Mouse (Mus musculus) lung, postnatal 0 days (tissue): ENCODE data around the gene Cdkl2. TPM values are rescaled to one million over a fixed set of nuclear protein-coding genes. Genes with fewer than 3 reads are reported as not detected.

Source experiments
- ATAC-seq: fragments of 200-750 bp; cut with Nextera tagmentation; 2 replicates; pipeline ENCODE4 v1.8.0; 2017; ENCODE audit warnings: moderate library complexity
- DNase-seq: peaks from one replicate; pipeline ENCODE4 v3.0.0-alpha.2; 2016; ENCODE audit warnings: low spot score
- H3K27ac ChIP-seq: fragments of 300-500 bp; sonication (generic); 2 replicates; pipeline ENCODE4 v1.5.1; 2014; ENCODE audit warnings: antibody characterized with exemption, mild to moderate bottlenecking, low read length, mixed read lengths
- H3K27me3 ChIP-seq: fragments of 300-500 bp; sonication (generic); replicated peaks from 2 replicates; pipeline ENCODE4 v1.6.1; 2014; ENCODE audit warnings: low read length, mixed read lengths; ENCODE audit not compliant: insufficient read depth
- H3K36me3 ChIP-seq: fragments of 300-500 bp; sonication (generic); 2 replicates; pipeline ENCODE4 v1.6.1; 2014; ENCODE audit warnings: low read length, mixed read lengths; ENCODE audit not compliant: insufficient read depth
- H3K4me1 ChIP-seq: fragments of 300-500 bp; sonication (generic); 2 replicates; pipeline ENCODE4 v1.6.1; 2014; ENCODE audit warnings: antibody characterized with exemption, low read depth, low read length, mixed read lengths; ENCODE audit not compliant: insufficient read depth
- H3K4me2 ChIP-seq: fragments of 300-500 bp; sonication (generic); replicated peaks from 2 replicates; pipeline ENCODE4 v1.6.1; 2014; ENCODE audit warnings: low read depth, mild to moderate bottlenecking, low read length, moderate library complexity, mixed read lengths
- H3K4me3 ChIP-seq: fragments of 300-500 bp; sonication (generic); 2 replicates; pipeline ENCODE4 v1.5.1; 2014; ENCODE audit warnings: low read depth, low read length
- H3K9ac ChIP-seq: fragments of 300-500 bp; sonication (generic); replicated peaks from 2 replicates; pipeline ENCODE4 v1.6.1; 2014; ENCODE audit warnings: low read depth, mild to moderate bottlenecking
- H3K9me3 ChIP-seq: fragments of 300-500 bp; sonication (generic); 2 replicates; pipeline ENCODE4 v1.6.1; 2016; ENCODE audit warnings: low read length, mixed read lengths
- CTCF ChIP-seq: IDR thresholded peaks from 2 replicates; pipeline ENCODE4 v1.5.1; 2016; ENCODE audit warnings: antibody characterized with exemption, mild to moderate bottlenecking
- EP300 ChIP-seq: IDR thresholded peaks from 2 replicates; pipeline ENCODE4 v1.6.1; 2016; ENCODE audit warnings: antibody characterized with exemption, mild to moderate bottlenecking, control low read depth
- WGBS: fragments of 180-500 bp; shearing (Covaris S2); extraction: QIAGEN DNeasy Blood & Tissue Kit; methylation state at CpG from one replicate; pipeline ENCODE4 v1.1.7; 2014; 5-methylcytosine and 5-hydroxymethylcytosine counted together
- polyA plus RNA-seq: library from polyadenylated mRNA; unstranded; fragments of >200 nt; fragmentation: Nextera tagmentation; extraction: Ambion mirVana; gene quantifications from 2 replicates; pipeline ENCODE4 v1.2.1, GENCODE M21; 2015

Cdkl2 gene
- polyA plus RNA-seq, 1 experiment from 2014 or later = 5.1 TPM

DNA sequence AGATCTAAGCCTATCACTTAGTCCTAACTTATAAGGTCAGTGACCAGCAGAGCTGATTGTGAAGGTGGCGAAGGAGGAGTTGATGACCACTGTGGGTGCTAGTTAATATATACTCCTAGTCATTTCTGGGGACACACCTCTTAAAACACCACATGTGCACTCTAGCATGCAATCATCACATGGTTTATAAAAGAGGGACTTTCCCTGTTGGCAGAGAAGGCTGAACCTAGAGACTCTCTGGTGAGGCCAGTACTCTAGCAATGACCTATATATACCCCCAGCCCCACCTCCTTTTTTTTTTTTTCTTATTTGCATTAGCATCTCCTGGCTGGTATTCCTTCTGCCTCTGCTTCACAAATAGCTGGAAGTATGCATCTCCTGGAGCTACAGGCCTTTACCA is 82.3 kb downstream of the Cdkl2 start:
- DNase-seq = peak; percentile 73
- 68% methylated on average over 1 of the region's 1 CpGs for WGBS
- peak overlapping the region; percentile 99 for H3K27ac ChIP-seq

DNA sequence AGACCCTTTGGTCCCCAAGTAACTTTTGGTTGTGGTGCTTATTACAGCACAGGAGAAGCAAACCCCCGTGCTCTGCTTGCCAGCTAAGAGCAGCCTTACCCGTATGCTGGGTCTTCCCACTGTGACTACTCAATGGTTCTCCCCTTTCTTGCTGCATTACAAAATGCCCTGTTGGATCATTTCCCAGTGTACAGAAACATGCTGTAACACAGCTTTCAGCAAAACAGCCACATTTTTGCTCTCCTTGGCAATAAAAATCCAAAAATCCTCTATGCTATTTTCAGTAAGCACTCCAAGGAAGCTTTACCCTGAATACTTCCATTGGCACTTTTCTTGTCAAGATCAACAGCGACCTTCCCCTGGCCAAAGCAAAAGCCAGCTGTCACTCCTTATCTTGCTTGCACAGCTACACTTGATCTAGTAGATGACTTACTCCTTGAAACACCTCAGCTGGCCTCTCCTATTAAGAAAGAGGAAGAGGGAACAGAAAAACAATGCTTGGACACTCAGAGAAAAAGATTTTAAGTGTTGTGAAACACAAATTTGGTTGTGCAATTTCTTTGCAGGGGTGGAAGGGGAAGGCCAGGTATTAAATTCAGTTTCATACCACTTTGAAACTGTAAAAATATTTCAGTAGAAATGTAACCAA is 83.0 kb downstream of the Cdkl2 start:
- WGBS = 17% methylated on average over 3 of the region's 3 CpGs
- no peak overlapping the region for H3K9ac ChIP-seq
- peak; percentile 21 for ATAC-seq
- H3K4me3 ChIP-seq = peak overlapping the region; percentile 11; the same call in 1 of the 2 replicates
- peaks cover 13% of the 10 kb centered on the region; the same call in 1 of the 2 replicates for H3K4me1 ChIP-seq
- H3K4me2 ChIP-seq = peak overlapping the region; percentile 54
- peaks cover 10% of the 10 kb centered on the region for H3K36me3 ChIP-seq
- TF ChIP-seq CTCF (no peak), EP300 (peak; percentile 48; the same call in 1 of the 2 replicates)
- H3K27ac ChIP-seq = peak overlapping the region; percentile 99
- peak; percentile 90 for DNase-seq
- no peaks in the 10 kb centered on the region for H3K9me3 ChIP-seq
- H3K27me3 ChIP-seq = no peaks in the 10 kb centered on the region

More for the DNA sequence above, 82.3 kb downstream of the Cdkl2 start:
- TF ChIP-seq EP300 (no peak), CTCF (no peak)
- Histone ChIP-seq H3K9me3 (no peaks in the 10 kb centered on the region), H3K4me2 (peak overlapping the region; percentile 54), H3K36me3 (peaks cover 7% of the 10 kb centered on the region), H3K4me3 (peak overlapping the region; percentile 88), H3K27me3 (no peaks in the 10 kb centered on the region), H3K9ac (peak overlapping the region; percentile 75; the same call in 1 of the 2 replicates), H3K4me1 (peaks cover 13% of the 10 kb centered on the region; the same call in 1 of the 2 replicates)
- ATAC-seq = no peak

DNA sequence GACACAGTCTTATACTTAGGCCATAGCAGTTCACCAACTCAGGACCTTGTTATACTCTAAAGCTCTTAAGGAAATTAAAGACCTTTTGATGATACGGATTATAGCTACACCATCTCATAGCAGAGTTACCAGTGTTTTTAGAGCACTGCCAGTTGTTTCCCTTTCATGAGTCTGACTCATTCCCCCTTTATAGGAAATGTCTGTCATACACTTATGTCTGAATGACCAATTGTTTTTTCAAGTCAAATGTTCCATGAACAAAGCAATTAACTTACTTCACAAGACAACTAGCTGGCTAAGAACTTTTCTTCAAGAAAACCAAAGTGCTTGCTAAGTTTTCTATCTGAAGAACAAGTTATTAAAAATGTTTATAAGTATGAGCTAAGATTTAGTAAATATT is 83.7 kb downstream of the Cdkl2 start:
- Histone ChIP-seq H3K27me3 (no peaks in the 10 kb centered on the region), H3K36me3 (peaks cover 12% of the 10 kb centered on the region), H3K4me2 (peak overlapping the region; percentile 54), H3K4me3 (peak overlapping the region; percentile 11; the same call in 1 of the 2 replicates), H3K9ac (no peak overlapping the region), H3K9me3 (no peaks in the 10 kb centered on the region), H3K27ac (peak overlapping the region; percentile 99), H3K4me1 (peaks cover 13% of the 10 kb centered on the region; the same call in 1 of the 2 replicates)
- 38% methylated on average over 1 of the region's 1 CpGs for WGBS
- peak; percentile 53; the same call in 1 of the 2 replicates for TF ChIP-seq EP300
- no peak for TF ChIP-seq CTCF
- ATAC-seq (no peak), DNase-seq (peak; percentile 73)

DNA sequence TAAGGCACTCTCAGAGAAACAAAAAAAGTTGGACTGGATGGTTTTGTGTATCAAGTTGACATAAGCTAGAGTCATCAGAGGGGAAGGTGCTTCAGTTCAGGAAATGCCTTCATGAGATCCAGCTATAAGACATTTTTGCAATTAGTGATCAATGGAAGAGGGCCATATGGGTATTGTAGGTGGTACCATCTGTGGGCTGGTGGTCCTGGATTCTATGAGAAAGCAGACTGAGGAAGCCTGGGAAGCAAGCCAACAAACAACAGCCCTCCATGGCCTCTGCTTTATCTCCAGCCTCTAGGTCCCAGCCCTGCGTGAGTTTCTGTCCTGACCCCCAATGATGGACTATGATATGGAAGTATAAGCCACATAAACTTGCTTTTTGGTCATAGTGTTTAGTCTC is 84.6 kb downstream of the Cdkl2 start:
- no peak overlapping the region for H3K4me3 ChIP-seq
- WGBS = 64% methylated on average over 1 of the region's 1 CpGs
- H3K9ac ChIP-seq = no peak overlapping the region
- TF ChIP-seq CTCF = no peak
- no peak for TF ChIP-seq EP300
- H3K27ac ChIP-seq = no peak overlapping the region
- H3K4me1 ChIP-seq = peaks cover 13% of the 10 kb centered on the region; the same call in 1 of the 2 replicates
- no peak overlapping the region for H3K4me2 ChIP-seq
- no peaks in the 10 kb centered on the region for H3K27me3 ChIP-seq
- no peaks in the 10 kb centered on the region for H3K9me3 ChIP-seq
- peaks cover 13% of the 10 kb centered on the region for H3K36me3 ChIP-seq
- no peak for ATAC-seq
- no peak for DNase-seq

DNA sequence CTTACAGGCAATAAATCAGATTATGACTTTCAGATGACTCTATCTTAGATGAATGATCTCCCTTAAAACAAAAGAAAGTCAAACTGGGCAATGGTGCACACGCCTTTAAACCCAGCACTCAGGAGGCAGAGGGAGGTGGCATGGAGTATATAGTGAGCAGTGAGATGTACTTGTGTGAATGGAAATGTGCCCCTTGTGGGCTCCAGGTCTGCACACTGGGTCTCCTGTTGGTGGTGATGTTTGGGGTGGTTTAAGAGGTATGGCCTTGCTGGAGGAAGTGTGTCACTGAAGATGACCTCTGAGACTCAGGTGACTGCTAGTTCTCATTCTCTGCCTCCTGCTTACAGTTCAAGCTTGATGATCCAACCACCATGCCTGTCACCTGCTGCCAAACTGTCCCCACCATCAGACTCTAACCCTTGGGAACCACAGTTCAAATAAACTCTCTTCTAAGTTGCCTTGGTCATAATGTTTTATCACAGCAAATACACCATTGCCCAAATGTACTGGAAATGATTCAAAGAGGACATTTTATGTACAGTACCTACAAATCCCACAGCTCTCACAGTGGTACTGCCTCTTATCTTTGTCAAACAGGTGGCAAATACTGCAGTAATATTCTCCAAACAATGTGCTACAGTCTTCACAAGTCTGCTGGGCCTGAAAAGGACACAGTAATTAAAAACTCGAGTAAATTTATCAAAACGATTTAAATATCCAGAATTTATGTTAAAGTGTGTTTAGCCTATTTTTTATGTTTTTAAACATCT is 86.5 kb downstream of the Cdkl2 start:
- 87% methylated on average over 3 of the region's 3 CpGs for WGBS
- DNase-seq = no peak
- TF ChIP-seq EP300 (no peak), CTCF (no peak)
- ATAC-seq = no peak
- Histone ChIP-seq H3K9me3 (no peaks in the 10 kb centered on the region), H3K4me3 (no peak overlapping the region), H3K27me3 (no peaks in the 10 kb centered on the region), H3K4me1 (peaks cover 13% of the 10 kb centered on the region; the same call in 1 of the 2 replicates), H3K9ac (no peak overlapping the region), H3K36me3 (peaks cover 21% of the 10 kb centered on the region), H3K4me2 (no peak overlapping the region), H3K27ac (no peak overlapping the region)

Other genes starting within 250 kb of the Cdkl2 start
- 70.7 and 72.4 TPM in 2 replicates for gene Rchy1, start 80.8 kb downstream of the Cdkl2 start, polyA plus RNA-seq
- gene Odaph, start 56.4 kb downstream of the Cdkl2 start, polyA plus RNA-seq = 0.21 TPM in 1 of 2 replicates, not detected in the other
- 95.2 and 102 TPM in 2 replicates for gene G3bp2, start 39.8 kb upstream of the Cdkl2 start, polyA plus RNA-seq
- gene Uso1, start 94.1 kb upstream of the Cdkl2 start, polyA plus RNA-seq = 28.8 and 31.7 TPM in 2 replicates
- not detected in 2 replicates for gene U90926, start 171.5 kb upstream of the Cdkl2 start, polyA plus RNA-seq
- 0.14 and 0.69 TPM in 2 replicates for gene Ppef2, start 212.4 kb upstream of the Cdkl2 start, polyA plus RNA-seq
- 27.2 and 27.8 TPM in 2 replicates for gene Naaa, start 234.3 kb upstream of the Cdkl2 start, polyA plus RNA-seq